Mouse (Mus musculus): ENCODE measurements around the gene Ccdc102a. TPM values are rescaled to one million over a fixed set of nuclear protein-coding genes. Genes with fewer than 3 reads are reported as not detected.

The Ccdc102a gene
- polyA plus RNA-seq, 1 experiment from 2014 or later = 17.4 TPM

GRCm38 (mm10) chr8:94900617-94901016, 17.3 kb downstream of the Ccdc102a start:
- Histone ChIP-seq H3K27me3 (ENCODE audit: control insufficient read depth, insufficient read depth, low read length) (no peaks in the 10 kb centered on the region), H3K9me3 (replicated peaks; ENCODE audit: control insufficient read depth, low read length) (no peaks in the 10 kb centered on the region), H3K4me1 (ENCODE audit: control insufficient read depth, insufficient read depth, low read length) (peaks cover 45% of the 10 kb centered on the region), H3K27ac (ENCODE audit: low read length) (peak overlapping the region; percentile 88), H3K9ac (ENCODE audit: low read length) (peak overlapping the region; percentile 44; the same call in 1 of the 2 replicates), H3K4me2 (ENCODE audit: low read depth, low read length) (peak overlapping the region; percentile 35), H3K36me3 (ENCODE audit: control insufficient read depth, insufficient read depth) (peaks cover 7% of the 10 kb centered on the region), H3K4me3 (ENCODE audit: low read length) (no peak overlapping the region)
- ATAC-seq (replicated peaks; ENCODE audit: extremely low read depth, insufficient read depth, low FRiP score) = peak; percentile 51
- 11% methylated on average over 6 of the region's 6 CpGs for WGBS

DNA sequence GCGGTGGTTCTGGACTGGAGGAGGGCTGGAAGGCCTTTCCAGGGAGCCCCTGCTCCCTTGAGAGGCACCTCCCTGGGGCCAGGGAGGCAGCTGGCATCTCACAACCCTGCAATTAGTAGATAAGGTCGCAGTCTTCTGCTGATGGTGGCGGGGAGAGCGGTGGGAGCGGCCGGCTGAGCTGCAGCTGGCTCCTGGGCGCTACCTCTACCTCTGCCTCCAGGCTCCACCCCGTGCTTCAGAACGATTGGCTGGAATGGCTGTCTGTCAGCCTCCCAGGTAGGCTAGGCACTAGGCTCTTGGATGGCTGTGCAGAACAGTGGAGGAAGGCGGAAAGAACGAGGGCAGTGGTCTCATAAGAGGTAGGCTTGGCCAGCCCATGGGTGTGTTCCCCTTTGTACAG, 18.6 kb downstream of the Ccdc102a start:
- Histone ChIP-seq H3K4me2 (ENCODE audit: low read depth, low read length) (peak overlapping the region; percentile 53), H3K9ac (ENCODE audit: low read length) (peak overlapping the region; percentile 46), H3K27me3 (ENCODE audit: control insufficient read depth, insufficient read depth, low read length) (no peaks in the 10 kb centered on the region), H3K27ac (ENCODE audit: low read length) (no peak overlapping the region), H3K9me3 (replicated peaks; ENCODE audit: control insufficient read depth, low read length) (no peaks in the 10 kb centered on the region), H3K4me1 (ENCODE audit: control insufficient read depth, insufficient read depth, low read length) (peaks cover 31% of the 10 kb centered on the region), H3K4me3 (ENCODE audit: low read length) (peak overlapping the region; percentile 17; the same call in 1 of the 2 replicates), H3K36me3 (ENCODE audit: control insufficient read depth, insufficient read depth) (peaks cover 7% of the 10 kb centered on the region)
- peak; percentile 46 for ATAC-seq (replicated peaks; ENCODE audit: extremely low read depth, insufficient read depth, low FRiP score)
- WGBS = 20% methylated on average over 11 of the region's 11 CpGs

DNA sequence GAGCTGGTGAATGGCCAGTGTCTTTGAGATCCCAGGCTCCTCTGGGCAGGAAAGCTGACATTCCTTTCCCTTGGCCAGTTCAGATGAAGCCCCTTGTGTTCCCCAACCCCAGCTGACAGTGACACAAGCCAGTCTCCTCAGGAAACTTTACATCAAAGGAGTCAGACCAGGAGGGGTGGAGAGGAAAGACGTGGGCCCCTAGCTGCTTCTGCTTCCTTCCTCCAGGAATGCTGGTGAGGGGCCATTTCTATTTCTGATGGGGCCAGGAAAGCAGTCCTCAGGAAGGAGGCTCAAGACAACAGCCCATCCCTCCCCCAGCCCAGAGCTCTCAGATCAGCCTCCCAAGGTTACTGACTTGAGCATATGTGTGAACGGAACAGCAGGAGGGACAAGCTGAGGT, 25.0 kb downstream of the Ccdc102a start:
- H3K27ac ChIP-seq (ENCODE audit: low read length) = peak overlapping the region; percentile 51
- no peaks in the 10 kb centered on the region for H3K36me3 ChIP-seq (ENCODE audit: control insufficient read depth, insufficient read depth)
- no peak overlapping the region for H3K4me2 ChIP-seq (ENCODE audit: low read depth, low read length)
- 24% methylated on average over 2 of the region's 2 CpGs for WGBS
- ATAC-seq (replicated peaks; ENCODE audit: extremely low read depth, insufficient read depth, low FRiP score) = peak; percentile 61
- H3K4me1 ChIP-seq (ENCODE audit: control insufficient read depth, insufficient read depth, low read length) = peaks cover 6% of the 10 kb centered on the region; the same call in 1 of the 2 replicates
- H3K4me3 ChIP-seq (ENCODE audit: low read length) = no peak overlapping the region
- no peak overlapping the region for H3K9ac ChIP-seq (ENCODE audit: low read length)
- H3K9me3 ChIP-seq (replicated peaks; ENCODE audit: control insufficient read depth, low read length) = no peaks in the 10 kb centered on the region
- H3K27me3 ChIP-seq (ENCODE audit: control insufficient read depth, insufficient read depth, low read length) = no peaks in the 10 kb centered on the region

DNA sequence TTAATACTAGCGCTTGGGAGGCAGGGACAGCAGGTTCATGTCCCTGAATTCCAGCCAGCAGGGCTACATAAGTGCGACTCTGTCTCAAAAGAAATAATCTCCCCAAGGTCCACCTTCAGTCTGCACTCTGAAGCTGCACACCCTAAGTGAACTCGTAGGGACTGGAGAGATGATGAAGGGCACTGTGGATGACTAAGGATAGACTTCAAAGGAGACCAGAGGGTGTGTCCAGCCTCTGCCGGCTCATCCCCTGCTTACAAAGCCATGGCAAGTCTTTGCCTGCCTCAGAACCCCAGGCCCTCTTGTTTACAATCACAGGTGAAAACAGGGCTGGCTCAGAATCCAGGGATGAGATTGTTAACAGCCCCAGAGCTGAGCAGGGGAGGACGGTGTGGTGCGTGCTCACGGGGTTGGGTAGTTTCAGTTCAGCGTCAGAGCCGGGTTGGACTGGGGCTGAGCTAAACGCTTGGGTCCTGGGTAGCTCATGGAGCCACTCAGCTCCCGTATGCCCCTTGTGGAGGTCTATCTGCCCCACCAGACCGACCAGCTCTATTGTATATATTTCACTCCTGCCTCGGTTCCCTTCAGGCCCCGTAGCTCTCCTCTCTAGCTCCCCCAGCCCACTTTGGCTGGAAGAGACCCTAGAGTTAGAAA, 29.4 kb downstream of the Ccdc102a start:
- Histone ChIP-seq H3K9ac (ENCODE audit: low read length) (no peak overlapping the region), H3K27ac (ENCODE audit: low read length) (no peak overlapping the region), H3K36me3 (ENCODE audit: control insufficient read depth, insufficient read depth) (no peaks in the 10 kb centered on the region), H3K4me2 (ENCODE audit: low read depth, low read length) (peak overlapping the region; percentile 51), H3K4me3 (ENCODE audit: low read length) (peak overlapping the region; percentile 16; the same call in 1 of the 2 replicates), H3K4me1 (ENCODE audit: control insufficient read depth, insufficient read depth, low read length) (peaks cover 6% of the 10 kb centered on the region; the same call in 1 of the 2 replicates), H3K27me3 (ENCODE audit: control insufficient read depth, insufficient read depth, low read length) (no peaks in the 10 kb centered on the region), H3K9me3 (replicated peaks; ENCODE audit: control insufficient read depth, low read length) (no peaks in the 10 kb centered on the region)
- WGBS = 26% methylated on average over 14 of the region's 14 CpGs
- no peak for ATAC-seq (replicated peaks; ENCODE audit: extremely low read depth, insufficient read depth, low FRiP score)

- WGBS = 55% methylated on average over 4 of the region's 4 CpGs
- Histone ChIP-seq H3K27ac (ENCODE audit: low read length) (no peak overlapping the region), H3K4me3 (ENCODE audit: low read length) (no peak overlapping the region), H3K9me3 (replicated peaks; ENCODE audit: control insufficient read depth, low read length) (no peaks in the 10 kb centered on the region), H3K36me3 (ENCODE audit: control insufficient read depth, insufficient read depth) (no peaks in the 10 kb centered on the region), H3K27me3 (ENCODE audit: control insufficient read depth, insufficient read depth, low read length) (no peaks in the 10 kb centered on the region), H3K4me1 (ENCODE audit: control insufficient read depth, insufficient read depth, low read length) (peaks cover 7% of the 10 kb centered on the region), H3K9ac (ENCODE audit: low read length) (no peak overlapping the region), H3K4me2 (ENCODE audit: low read depth, low read length) (no peak overlapping the region)
- ATAC-seq (replicated peaks; ENCODE audit: extremely low read depth, insufficient read depth, low FRiP score) = no peak
Measured at GRCm38 (mm10) chr8:94880742-94881141, 37.2 kb downstream of the Ccdc102a start.

GRCm38 (mm10) chr8:94876820-94877219, 41.1 kb downstream of the Ccdc102a start:
- Histone ChIP-seq H3K4me2 (ENCODE audit: low read depth, low read length) (peak overlapping the region; percentile 95), H3K27me3 (ENCODE audit: control insufficient read depth, insufficient read depth, low read length) (no peaks in the 10 kb centered on the region), H3K9ac (ENCODE audit: low read length) (no peak overlapping the region), H3K4me3 (ENCODE audit: low read length) (no peak overlapping the region), H3K4me1 (ENCODE audit: control insufficient read depth, insufficient read depth, low read length) (peaks cover 25% of the 10 kb centered on the region), H3K36me3 (ENCODE audit: control insufficient read depth, insufficient read depth) (no peaks in the 10 kb centered on the region), H3K27ac (ENCODE audit: low read length) (peak overlapping the region; percentile 20; the same call in 1 of the 2 replicates), H3K9me3 (replicated peaks; ENCODE audit: control insufficient read depth, low read length) (no peaks in the 10 kb centered on the region)
- WGBS = 45% methylated on average over 3 of the region's 3 CpGs
- ATAC-seq (replicated peaks; ENCODE audit: extremely low read depth, insufficient read depth, low FRiP score) = no peak

- Histone ChIP-seq H3K27ac (ENCODE audit: low read length) (peak within 1 kb of the TSS; percentile 78), H3K4me2 (ENCODE audit: low read depth, low read length) (peak within 1 kb of the TSS; percentile 95), H3K27me3 (ENCODE audit: control insufficient read depth, insufficient read depth, low read length) (no peaks in the 10 kb centered on the region), H3K4me1 (ENCODE audit: control insufficient read depth, insufficient read depth, low read length) (peaks cover 29% of the 10 kb centered on the region), H3K4me3 (ENCODE audit: low read length) (peak within 1 kb of the TSS; percentile 67), H3K9me3 (replicated peaks; ENCODE audit: control insufficient read depth, low read length) (no peaks in the 10 kb centered on the region), H3K9ac (ENCODE audit: low read length) (peak within 1 kb of the TSS; percentile 82), H3K36me3 (ENCODE audit: control insufficient read depth, insufficient read depth) (no peaks in the 10 kb centered on the region)
- WGBS = 2% methylated on average over 28 of the region's 37 CpGs
- peak; percentile 80 for ATAC-seq (replicated peaks; ENCODE audit: extremely low read depth, insufficient read depth, low FRiP score)
Measured at GRCm38 (mm10) chr8:94876197-94876730, 41.6 kb downstream of the Ccdc102a start, which contains the start of gene Dok4. Dok4 (minus strand) TSS chr8:94876330.

DNA sequence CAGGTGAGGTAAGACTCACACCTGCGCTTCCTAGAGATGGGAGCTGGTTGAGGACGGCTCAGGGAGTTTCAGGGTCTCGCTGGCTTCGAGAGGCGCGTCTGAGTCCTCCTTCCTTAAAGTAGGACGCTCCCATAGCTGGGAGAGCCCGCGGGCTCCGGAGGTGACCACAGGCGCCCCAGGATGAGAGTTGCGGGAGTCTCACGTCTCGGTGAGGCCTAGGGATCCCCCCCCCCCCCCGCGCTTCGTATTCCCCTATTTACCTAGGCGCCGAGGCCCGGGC, 42.1 kb downstream of the Ccdc102a start:
- H3K27me3 ChIP-seq (ENCODE audit: control insufficient read depth, insufficient read depth, low read length) = no peaks in the 10 kb centered on the region
- H3K36me3 ChIP-seq (ENCODE audit: control insufficient read depth, insufficient read depth) = no peaks in the 10 kb centered on the region
- peaks cover 33% of the 10 kb centered on the region for H3K4me1 ChIP-seq (ENCODE audit: control insufficient read depth, insufficient read depth, low read length)
- WGBS = under 1% methylated on average over 16 of the region's 20 CpGs
- no peak for ATAC-seq (replicated peaks; ENCODE audit: extremely low read depth, insufficient read depth, low FRiP score)
- H3K9ac ChIP-seq (ENCODE audit: low read length) = peak overlapping the region; percentile 82
- peak overlapping the region; percentile 78 for H3K27ac ChIP-seq (ENCODE audit: low read length)
- no peaks in the 10 kb centered on the region for H3K9me3 ChIP-seq (replicated peaks; ENCODE audit: control insufficient read depth, low read length)
- peak overlapping the region; percentile 67 for H3K4me3 ChIP-seq (ENCODE audit: low read length)
- H3K4me2 ChIP-seq (ENCODE audit: low read depth, low read length) = peak overlapping the region; percentile 95

DNA sequence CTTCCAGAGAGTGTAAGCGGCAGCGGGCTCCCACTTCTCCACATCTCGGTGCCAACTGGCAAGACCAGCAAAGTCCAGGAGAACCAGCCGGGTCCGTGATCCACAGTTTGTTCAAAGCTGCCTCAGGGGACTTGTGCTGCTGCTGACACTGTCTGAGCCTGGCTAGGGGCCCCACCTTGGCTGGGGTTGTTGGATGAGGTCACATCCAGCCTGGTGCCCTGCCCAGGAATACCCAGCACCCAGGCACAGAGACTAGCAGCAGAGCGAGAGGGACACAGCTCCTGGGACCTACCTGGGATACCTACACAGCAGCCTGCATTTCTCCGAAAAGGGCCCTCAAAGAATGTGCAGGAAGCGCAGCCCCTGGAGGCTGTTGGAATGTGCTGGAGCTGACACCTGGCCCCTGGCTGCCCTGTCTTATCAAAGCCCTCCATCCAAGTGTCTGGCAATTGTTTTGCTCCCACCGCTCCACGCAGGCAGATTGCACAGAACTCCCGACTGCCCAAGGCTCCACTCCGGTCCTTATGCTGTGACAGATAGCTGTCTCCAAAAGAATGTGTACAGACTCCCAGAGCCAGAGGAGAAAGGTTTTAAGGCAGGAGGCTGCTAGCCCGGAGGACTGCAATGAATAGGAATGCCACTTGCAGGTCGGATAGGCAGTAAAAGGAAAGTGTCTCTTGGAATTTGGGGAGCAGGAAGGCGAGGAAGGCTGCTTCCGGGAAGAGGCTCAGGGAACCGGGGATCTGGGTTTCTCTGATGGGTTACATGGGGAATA, 42.6 kb downstream of the Ccdc102a start:
- peak overlapping the region; percentile 95 for H3K4me2 ChIP-seq (ENCODE audit: low read depth, low read length)
- no peaks in the 10 kb centered on the region for H3K36me3 ChIP-seq (ENCODE audit: control insufficient read depth, insufficient read depth)
- no peaks in the 10 kb centered on the region for H3K9me3 ChIP-seq (replicated peaks; ENCODE audit: control insufficient read depth, low read length)
- H3K9ac ChIP-seq (ENCODE audit: low read length) = peak overlapping the region; percentile 82
- ATAC-seq (replicated peaks; ENCODE audit: extremely low read depth, insufficient read depth, low FRiP score) = no peak
- H3K4me3 ChIP-seq (ENCODE audit: low read length) = peak overlapping the region; percentile 67
- peaks cover 38% of the 10 kb centered on the region for H3K4me1 ChIP-seq (ENCODE audit: control insufficient read depth, insufficient read depth, low read length)
- peak overlapping the region; percentile 78 for H3K27ac ChIP-seq (ENCODE audit: low read length)
- 8% methylated on average over 17 of the region's 17 CpGs for WGBS
- H3K27me3 ChIP-seq (ENCODE audit: control insufficient read depth, insufficient read depth, low read length) = no peaks in the 10 kb centered on the region

Measured in heart, embryonic 16.5 days (tissue).